Mouse (Mus musculus) small intestine, adult 2 months (tissue): ENCODE measurements at regions not wholly inside any gene's neighbourhood (a gene's known extent, or its start where the extent isn't known, plus 50 kb on each side); places are given as distances from the start of the nearest gene placed in this dataset.

Experiments
- CTCF ChIP-seq: fragments of 200-500 bp; IDR thresholded peaks from 2 replicates; pipeline ENCODE4 v1.5.1; 2012; ENCODE audit warnings: low read depth, mild to moderate bottlenecking, control low read depth, inconsistent platforms, low read length, moderate library complexity, mixed read lengths; ENCODE audit not compliant: insufficient replicate concordance, insufficient read length; ENCODE audit errors: extremely low read depth
- POLR2A ChIP-seq: fragments of 200-500 bp; IDR thresholded peaks from 2 replicates; pipeline ENCODE4 v1.6.1; 2012; ENCODE audit warnings: low read depth, mild to moderate bottlenecking, control low read depth, inconsistent platforms, low read length, moderate library complexity

- TF ChIP-seq POLR2A (no peak), CTCF (no peak)
Measured at GRCm38 (mm10) chr16:79406216-79406615, 315.3 kb upstream of the Tmprss15 start.
